Mouse (Mus musculus): Measurements from ENCODE around the gene Cyp1b1.

DNA sequence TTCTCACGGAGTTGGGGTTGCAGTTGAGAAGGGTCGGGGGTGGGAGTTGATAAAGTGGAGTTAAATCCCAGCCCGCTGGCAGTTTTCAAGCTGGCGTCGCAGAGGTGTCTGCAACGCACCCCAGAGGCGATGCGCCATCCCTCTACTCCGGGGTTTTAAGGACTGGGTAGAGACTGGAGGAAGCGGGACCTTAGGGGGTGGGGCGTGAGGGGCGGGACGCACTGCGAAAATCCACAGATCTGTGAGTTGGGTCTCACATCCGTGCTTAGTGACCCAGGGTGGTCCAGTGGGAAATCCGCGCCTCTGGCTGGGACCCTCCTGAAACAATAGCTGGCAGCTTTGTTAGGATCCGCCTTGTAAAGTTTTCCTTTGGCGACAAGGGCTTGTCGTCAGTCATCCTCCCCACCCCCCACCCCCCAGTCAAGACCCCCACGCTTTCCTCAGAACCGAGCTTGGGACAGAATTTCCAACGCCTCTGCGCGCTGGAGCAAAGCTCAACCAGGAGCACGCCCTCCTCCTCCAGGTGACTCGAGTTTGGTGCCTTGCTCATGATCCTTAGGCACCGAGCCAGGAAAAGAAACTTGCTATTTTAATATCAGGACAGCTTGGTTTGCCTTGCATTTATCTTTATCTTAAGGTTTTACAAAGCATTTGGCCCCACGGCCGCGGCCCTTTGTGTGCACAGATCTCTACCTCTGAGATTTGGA, at the start of gene Cyp1b1:
- TF ChIP-seq CTCF (IDR thresholded peaks at IDR 0.05; ENCODE audit: extremely low read depth, insufficient read length, insufficient replicate concordance, low read depth, low read length) (no peak), POLR2A (IDR thresholded peaks at IDR 0.05; ENCODE audit: low read depth, low read length) (peak; percentile 1; the same call in 1 of the 2 replicates)

All from small intestine, adult 2 months (tissue).